In the genomic region with DNA sequence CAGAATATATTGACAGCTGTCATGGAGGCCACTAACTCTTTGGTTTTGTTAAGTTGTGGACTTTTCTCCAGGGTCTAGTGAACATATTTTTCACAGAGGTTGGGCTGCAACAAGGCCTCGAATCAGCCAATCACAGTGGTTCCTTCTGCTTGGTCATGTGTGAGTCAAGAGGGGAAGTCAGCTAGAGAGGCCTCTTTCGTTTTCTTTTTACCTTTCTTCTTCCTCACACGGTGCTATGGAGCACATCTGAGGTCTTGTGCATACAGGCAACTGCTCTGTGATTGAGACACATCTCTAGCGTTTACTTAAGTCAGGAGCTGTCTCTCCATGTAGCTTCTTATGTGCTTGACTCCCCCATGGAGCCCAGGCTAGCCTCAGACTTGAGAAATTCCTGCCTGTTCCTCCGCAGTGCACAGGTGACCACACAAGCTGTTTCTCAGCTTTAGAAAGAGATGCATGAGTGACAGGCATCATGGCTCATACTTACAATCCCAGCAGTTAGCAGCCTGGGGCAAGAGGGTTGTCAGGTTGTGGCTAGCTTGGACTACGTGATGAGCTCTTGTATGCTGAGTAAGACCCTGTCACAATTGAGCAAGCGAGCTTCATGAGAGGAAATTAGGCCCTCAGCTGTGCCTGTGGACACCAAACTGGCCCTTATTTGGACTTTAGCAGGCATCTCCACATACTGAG, we compare ENCODE assay signal across 10 mouse cellular contexts. TPM values are rescaled to one million over a fixed set of nuclear protein-coding genes. Genes with fewer than 3 reads are reported as not detected.
DNase-seq lines count a peak whose midpoint lies in the region; ATAC-seq and TF ChIP-seq lines count a peak whose summit lies in the region.
"Had no signal": no experiment of that assay in that cellular context is flagged by ENCODE, and none has a peak within 500 bp of the region (broad histone marks: within the 10 kb centered on the region; RNA-seq: fewer than 3 reads in every experiment).

No protein-coding gene starts in this region.

- peaks cover 1% of the 10 kb centered on the region; the same call in 1 of the 2 replicates for H3K79me2 ChIP-seq in MEL (ENCODE audit: control insufficient read depth, insufficient read depth, low read length, poor library complexity)

- TF ChIP-seq CTCF in MEL (IDR thresholded peaks at IDR 0.05 in 2 of 3, conservative IDR thresholded peaks at IDR 0.05 in 1 of 3; ENCODE audit: control insufficient read depth in 1 of 3, insufficient read depth in 1 of 3, low read depth in 2 of 3, low read length in 3 of 3, poor library complexity in 1 of 3, severe bottlenecking in 1 of 3): no peak
- no peak for TF ChIP-seq CTCF in kidney, adult 2 months (conservative IDR thresholded peaks at IDR 0.05; ENCODE audit: insufficient read depth, insufficient read length, low read depth, low read length)

- H3K9ac ChIP-seq in midbrain, embryonic 16.5 days (ENCODE audit: low read depth, low read length): no peak overlapping the region
- peak overlapping the region; percentile 45 for H3K9ac ChIP-seq in MEL (ENCODE audit: control insufficient read depth, low read depth, low read length, poor library complexity, severe bottlenecking)
- H3K9ac ChIP-seq in liver, embryonic 11.5 days (ENCODE audit: low read depth, low read length): no peak overlapping the region

- TF ChIP-seq EP300 in MEL (IDR thresholded peaks at IDR 0.05; ENCODE audit: low read depth in 1 of 2, low read length in 2 of 2): peak in 1 of 2 experiments; percentile 43; a peak in 2 of 4 replicates

- no peak for TF ChIP-seq RAD21 in MEL (IDR thresholded peaks at IDR 0.05; ENCODE audit: low read depth, low read length)

- WGBS in midbrain, embryonic 10.5 days: 87% methylated on average over 7 of the region's 7 CpGs
- 78% methylated on average over 7 of the region's 7 CpGs for WGBS in midbrain, embryonic 16.5 days
- WGBS in liver, embryonic 11.5 days: 56% methylated on average over 7 of the region's 7 CpGs
- WGBS in kidney, adult 2 months: 70% methylated on average over 7 of the region's 7 CpGs

- H3K4me2 ChIP-seq in midbrain, embryonic 16.5 days (ENCODE audit: low read length): no peak overlapping the region
- peak overlapping the region; percentile 26 for H3K4me2 ChIP-seq in liver, embryonic 11.5 days
- H3K4me2 ChIP-seq: midbrain, embryonic 11.5 days had no signal

- TF ChIP-seq POLR2A in MEL (IDR thresholded peaks at IDR 0.05; ENCODE audit: control insufficient read depth in 1 of 2, insufficient read depth in 1 of 2, low read depth in 1 of 2, low read length in 2 of 2, poor library complexity in 1 of 2): peak in 1 of 2 experiments; percentile 46; a peak in 2 of 4 replicates
- TF ChIP-seq POLR2A in kidney, adult 2 months (IDR thresholded peaks at IDR 0.05; ENCODE audit: low read depth, low read length): no peak

- H3K4me1 ChIP-seq in midbrain, embryonic 10.5 days: peaks cover 68% of the 10 kb centered on the region
- peaks cover 65% of the 10 kb centered on the region for H3K4me1 ChIP-seq in midbrain, embryonic 16.5 days (ENCODE audit: control insufficient read depth, insufficient read depth, low read length)
- peaks cover 12 to 45% of the 10 kb centered on the region in 2 experiments for H3K4me1 ChIP-seq in MEL (ENCODE audit: control insufficient read depth in 1 of 2, insufficient read depth in 2 of 2, low read length in 2 of 2)
- peaks cover 12% of the 10 kb centered on the region for H3K4me1 ChIP-seq in liver, embryonic 11.5 days (replicated peaks; ENCODE audit: control insufficient read depth, insufficient read depth, low read length)
- no peaks in the 10 kb centered on the region for H3K4me1 ChIP-seq in kidney, adult 2 months (ENCODE audit: control insufficient read depth, insufficient read depth, low read length)

- no peak overlapping the region for H3K4me3 ChIP-seq in midbrain, embryonic 10.5 days
- H3K4me3 ChIP-seq in midbrain, embryonic 16.5 days (ENCODE audit: low read depth, low read length): no peak overlapping the region
- H3K4me3 ChIP-seq in MEL (ENCODE audit: control insufficient read depth in 1 of 2, insufficient read depth in 1 of 2, low read depth in 2 of 2, low read length in 2 of 2): peak overlapping the region; percentile 47 to 69
- no peak overlapping the region for H3K4me3 ChIP-seq in liver, embryonic 11.5 days (ENCODE audit: low read depth, low read length)
- no peak overlapping the region for H3K4me3 ChIP-seq in kidney, adult 2 months (ENCODE audit: insufficient read depth, low read depth, low read length)

- DNase-seq in midbrain, embryonic 10.5 days (ENCODE audit: low spot score): no peak
- DNase-seq in MEL (ENCODE audit: low read depth, low spot score): peak; percentile 75
- no peak for DNase-seq in liver, embryonic 11.5 days (ENCODE audit: low spot score)
- DNase-seq in spleen, adult 18-20 months: peak; percentile 18 to 32
- DNase-seq in kidney, adult 2 months: no peak
- DNase-seq in right cerebral cortex, adult 18-20 months: no peak
- no peak for DNase-seq in layer of hippocampus, adult 18-20 months (ENCODE audit: low spot score in 2 of 2)
- DNase-seq: kidney, adult 18-20 months had no signal

- H3K9me3 ChIP-seq in midbrain, embryonic 10.5 days (replicated peaks): no peaks in the 10 kb centered on the region
- H3K9me3 ChIP-seq in midbrain, embryonic 16.5 days (replicated peaks; ENCODE audit: control insufficient read depth, low read length, poor library complexity, severe bottlenecking): no peaks in the 10 kb centered on the region
- H3K9me3 ChIP-seq in MEL (replicated peaks; ENCODE audit: insufficient read depth, low read length): no peaks in the 10 kb centered on the region
- no peaks in the 10 kb centered on the region for H3K9me3 ChIP-seq in liver, embryonic 11.5 days (ENCODE audit: control insufficient read depth, low read length)

- peak overlapping the region; percentile 23; the same call in 1 of the 2 replicates for H3K27ac ChIP-seq in midbrain, embryonic 10.5 days (replicated peaks)
- H3K27ac ChIP-seq in midbrain, embryonic 16.5 days (ENCODE audit: low read length): no peak overlapping the region
- peak overlapping the region; percentile 28; the same call in 1 of the 2 replicates for H3K27ac ChIP-seq in MEL (ENCODE audit: control insufficient read depth, low read depth, low read length)
- no peak overlapping the region for H3K27ac ChIP-seq in liver, embryonic 11.5 days (ENCODE audit: low read depth, low read length)
- no peak overlapping the region for H3K27ac ChIP-seq in kidney, adult 2 months (ENCODE audit: insufficient read depth, low read depth, low read length)

- no peaks in the 10 kb centered on the region for H3K27me3 ChIP-seq in midbrain, embryonic 10.5 days (ENCODE audit: low read depth, poor library complexity, severe bottlenecking)
- no peaks in the 10 kb centered on the region for H3K27me3 ChIP-seq in midbrain, embryonic 16.5 days (ENCODE audit: control insufficient read depth, insufficient read depth, low read depth, low read length)
- H3K27me3 ChIP-seq in MEL (ENCODE audit: control insufficient read depth in 1 of 2, insufficient read depth in 2 of 2, low read length in 2 of 2): no peaks in the 10 kb centered on the region
- H3K27me3 ChIP-seq in liver, embryonic 11.5 days (replicated peaks; ENCODE audit: control insufficient read depth, insufficient read depth, low read length): no peaks in the 10 kb centered on the region
- H3K27me3 ChIP-seq in kidney, adult 2 months (replicated peaks; ENCODE audit: control insufficient read depth, insufficient read depth, low read length): no peaks in the 10 kb centered on the region; the same call in 1 of the 2 replicates

- 0 out of 2 replicates have a peak, but pooled peaks cover 3% of the 10 kb centered on the region for H3K36me3 ChIP-seq in midbrain, embryonic 10.5 days
- no peaks in the 10 kb centered on the region for H3K36me3 ChIP-seq in midbrain, embryonic 16.5 days (ENCODE audit: control insufficient read depth, insufficient read depth, low read length)
- H3K36me3 ChIP-seq in MEL (ENCODE audit: control insufficient read depth in 1 of 2, insufficient read depth in 2 of 2, low read length in 2 of 2): peaks cover 0 to 35% of the 10 kb centered on the region in 2 experiments; a peak in 2 of 4 replicates
- no peaks in the 10 kb centered on the region for H3K36me3 ChIP-seq in liver, embryonic 11.5 days (ENCODE audit: control insufficient read depth, insufficient read depth, low read length)
- H3K36me3 ChIP-seq in kidney, adult 2 months (ENCODE audit: control insufficient read depth, insufficient read depth, low read length): no peaks in the 10 kb centered on the region

- ATAC-seq in midbrain, embryonic 16.5 days: no peak
- no peak for ATAC-seq in liver, embryonic 11.5 days (replicated peaks; ENCODE audit: low FRiP score)

TF ChIP-seq in MEL, 35 proteins besides CTCF, POLR2A, EP300 and RAD21:
- TF ChIP-seq RCOR1 (IDR thresholded peaks at IDR 0.05; ENCODE audit: low read depth, low read length) (no peak), TBP (IDR thresholded peaks at IDR 0.05; ENCODE audit: low read depth, low read length) (peak; percentile 41; the same call in 1 of the 2 replicates), CHD2 (IDR thresholded peaks at IDR 0.05; ENCODE audit: low read length) (no peak), SMC3 (IDR thresholded peaks at IDR 0.05; ENCODE audit: low read depth, low read length) (no peak), POLR2AphosphoS5 (IDR thresholded peaks at IDR 0.05; ENCODE audit: borderline replicate concordance, low read depth, low read length) (no peak), HCFC1 (IDR thresholded peaks at IDR 0.05; ENCODE audit: low read depth, low read length) (peak; percentile 55; the same call in 1 of the 2 replicates), NELFE (IDR thresholded peaks at IDR 0.05; ENCODE audit: low read depth, low read length) (0 out of 2 replicates have a peak, but pooled peaks have one; percentile 27), MXI1 (IDR thresholded peaks at IDR 0.05; ENCODE audit: low read depth, low read length) (no peak), USF1 (IDR thresholded peaks at IDR 0.05; ENCODE audit: low read depth, low read length) (peak; percentile 67)

RNA-seq across cellular contexts. Expression of gene Gng2, which starts 9.0 kb away (rescaled TPM):
- polyA plus RNA-seq in midbrain, embryonic 10.5 days (2016; fragmentation: Nextera tagmentation; extraction: Ambion mirVana): 82.4 and 121 TPM in 2 replicates
- polyA plus RNA-seq in midbrain, embryonic 16.5 days (2015; fragmentation: Nextera tagmentation; extraction: Ambion mirVana): 479 and 480 TPM in 2 replicates
- 3.3 and 8.9 TPM in 2 replicates for total RNA-seq in MEL (2012; rRNA removed)
- polyA plus RNA-seq in MEL (2012; ENCODE audit: insufficient read depth in 1 of 2, insufficient read length in 2 of 2, low read depth in 1 of 2, low replicate concordance in 2 of 2, missing spikeins in 1 of 2): 10 to 100 TPM in 1 of 2 experiments, not detected in 1; 17.2 TPM
- polyA plus RNA-seq in liver, embryonic 11.5 days (2014; fragmentation: Nextera tagmentation; extraction: Ambion mirVana): 23.7 and 32.7 TPM in 2 replicates
- 6.6 and 9.0 TPM in 2 replicates for polyA plus RNA-seq in kidney, adult 2 months (2012; rRNA removed)
- total RNA-seq in layer of hippocampus, adult 18-20 months (2021): 100 to 1,000 TPM; 285 to 288 TPM

Comparison
In these comparisons a context has a peak if more than half of its experiments do, and no peak if none do; other contexts are left out.
1. H3K27ac ChIP-seq: peak in midbrain, embryonic 10.5 days (single experiment) and MEL (single experiment); none in midbrain, embryonic 16.5 days (single experiment), liver, embryonic 11.5 days (single experiment) and kidney, adult 2 months (single experiment).
2. DNase-seq: peak in MEL (single experiment) and spleen, adult 18-20 months (2 of 2); none in midbrain, embryonic 10.5 days (single experiment), liver, embryonic 11.5 days (single experiment), kidney, adult 2 months (single experiment), right cerebral cortex, adult 18-20 months (single experiment) and layer of hippocampus, adult 18-20 months (0 of 2).
3. H3K4me3 ChIP-seq: peak in MEL (2 of 2); none in midbrain, embryonic 10.5 days (single experiment), midbrain, embryonic 16.5 days (single experiment), liver, embryonic 11.5 days (single experiment) and kidney, adult 2 months (single experiment).